Mouse (Mus musculus) neural tube, embryonic 14.5 days (tissue): Measurements from ENCODE around the gene Traf3ip3. TPM values are rescaled to one million over a fixed set of nuclear protein-coding genes. Genes with fewer than 3 reads are reported as not detected.

Experiments used
- ATAC-seq: fragments of 200-750 bp; cut with Nextera tagmentation; 2 replicates; pipeline ENCODE4 v1.8.0; 2017; ENCODE audit warnings: low read depth, mild to moderate bottlenecking, moderate TSS enrichment, moderate library complexity
- H3K27ac ChIP-seq: fragments of 300-500 bp; sonication (generic); 2 replicates; pipeline ENCODE4 v1.5.1; 2014; ENCODE audit warnings: low read depth, mild to moderate bottlenecking, control low read depth, low read length, moderate library complexity, mixed read lengths
- H3K27me3 ChIP-seq: fragments of 300-500 bp; sonication (generic); 2 replicates; pipeline ENCODE4 v1.6.1; 2014; ENCODE audit warnings: low read length; ENCODE audit not compliant: control insufficient read depth, insufficient read depth
- H3K36me3 ChIP-seq: fragments of 300-500 bp; sonication (generic); 2 replicates; pipeline ENCODE4 v1.6.1; 2014; ENCODE audit warnings: low read length, mixed read lengths; ENCODE audit not compliant: control insufficient read depth, insufficient read depth
- H3K4me1 ChIP-seq: fragments of 300-500 bp; sonication (generic); 2 replicates; pipeline ENCODE4 v1.6.1; 2014; ENCODE audit warnings: low read length; ENCODE audit not compliant: control insufficient read depth, insufficient read depth
- H3K4me2 ChIP-seq: fragments of 300-500 bp; sonication (generic); 2 replicates; pipeline ENCODE4 v1.6.1; 2014; ENCODE audit warnings: mild to moderate bottlenecking, low read depth, low read length, control low read depth
- H3K4me3 ChIP-seq: fragments of 300-500 bp; sonication (generic); 2 replicates; pipeline ENCODE4 v1.5.1; 2014; ENCODE audit warnings: low read depth, low read length, control low read depth, mixed read lengths
- H3K9ac ChIP-seq: fragments of 300-500 bp; sonication (generic); replicated peaks from 2 replicates; pipeline ENCODE4 v1.6.1; 2014; ENCODE audit warnings: low read depth, mild to moderate bottlenecking, control low read depth, low read length, mixed read lengths
- H3K9me3 ChIP-seq: fragments of 300-500 bp; sonication (generic); 2 replicates; pipeline ENCODE4 v1.6.1; 2016; ENCODE audit warnings: low read length; ENCODE audit not compliant: control insufficient read depth
- WGBS: fragments of 180-500 bp; shearing (Covaris S2); extraction: QIAGEN DNeasy Blood & Tissue Kit; methylation state at CpG from one replicate; pipeline ENCODE4 v1.1.7; 2014; 5-methylcytosine and 5-hydroxymethylcytosine counted together
- polyA plus RNA-seq: library from polyadenylated mRNA; unstranded; fragments of >200 nt; fragmentation: Nextera tagmentation; extraction: Ambion mirVana; gene quantifications from 2 replicates; pipeline ENCODE4 v1.2.1, GENCODE M21; 2014

Gene Traf3ip3
- polyA plus RNA-seq, 1 experiment from 2014 or later, result 1.1 TPM

GRCm38 (mm10) chr1:193144516-193144915, 57.0 kb downstream of the Traf3ip3 start:
- H3K9me3 ChIP-seq, result no peaks in the 10 kb centered on the region
- WGBS, result 89% methylated on average over 6 of the region's 6 CpGs
- H3K4me1 ChIP-seq, result no peaks in the 10 kb centered on the region
- H3K4me3 ChIP-seq, result no peak overlapping the region
- no peak overlapping the region for H3K27ac ChIP-seq
- no peak for ATAC-seq
- no peak overlapping the region for H3K9ac ChIP-seq
- H3K4me2 ChIP-seq, result no peak overlapping the region
- H3K36me3 ChIP-seq, result no peaks in the 10 kb centered on the region
- H3K27me3 ChIP-seq, result no peaks in the 10 kb centered on the region

GRCm38 (mm10) chr1:193142517-193143062, 58.9 kb downstream of the Traf3ip3 start:
- H3K36me3 ChIP-seq, result no peaks in the 10 kb centered on the region
- no peak overlapping the region for H3K4me3 ChIP-seq
- H3K9ac ChIP-seq, result no peak overlapping the region
- no peak overlapping the region for H3K27ac ChIP-seq
- 89% methylated on average over 8 of the region's 8 CpGs for WGBS
- H3K4me1 ChIP-seq, result no peaks in the 10 kb centered on the region
- no peaks in the 10 kb centered on the region for H3K9me3 ChIP-seq
- ATAC-seq, result no peak
- no peak overlapping the region for H3K4me2 ChIP-seq
- no peaks in the 10 kb centered on the region for H3K27me3 ChIP-seq

GRCm38 (mm10) chr1:193141118-193141517, 60.4 kb downstream of the Traf3ip3 start:
- WGBS, result 80% methylated on average over 7 of the region's 7 CpGs

GRCm38 (mm10) chr1:193138669-193139068, 62.8 kb downstream of the Traf3ip3 start:
- no peaks in the 10 kb centered on the region for H3K27me3 ChIP-seq
- no peaks in the 10 kb centered on the region for H3K4me1 ChIP-seq
- ATAC-seq, result no peak
- no peaks in the 10 kb centered on the region for H3K36me3 ChIP-seq
- H3K4me3 ChIP-seq, result no peak overlapping the region
- H3K9ac ChIP-seq, result no peak overlapping the region
- no peak overlapping the region for H3K4me2 ChIP-seq
- 54% methylated on average over 3 of the region's 3 CpGs for WGBS
- H3K27ac ChIP-seq, result no peak overlapping the region
- H3K9me3 ChIP-seq, result no peaks in the 10 kb centered on the region

More at GRCm38 (mm10) chr1:193141118-193141517, 60.4 kb downstream of the Traf3ip3 start:
- no peak overlapping the region for H3K4me3 ChIP-seq
- H3K27ac ChIP-seq, result no peak overlapping the region
- H3K9ac ChIP-seq, result no peak overlapping the region
- no peaks in the 10 kb centered on the region for H3K27me3 ChIP-seq
- H3K36me3 ChIP-seq, result no peaks in the 10 kb centered on the region
- no peaks in the 10 kb centered on the region for H3K4me1 ChIP-seq
- no peak for ATAC-seq
- H3K9me3 ChIP-seq, result no peaks in the 10 kb centered on the region
- no peak overlapping the region for H3K4me2 ChIP-seq

- Histone ChIP-seq H3K36me3 (no peaks in the 10 kb centered on the region), H3K9me3 (no peaks in the 10 kb centered on the region), H3K4me2 (no peak overlapping the region), H3K27me3 (no peaks in the 10 kb centered on the region), H3K4me1 (no peaks in the 10 kb centered on the region), H3K9ac (no peak overlapping the region), H3K27ac (no peak overlapping the region), H3K4me3 (no peak overlapping the region)
- 40% methylated on average over 7 of the region's 7 CpGs for WGBS
- no peak for ATAC-seq
Measured at GRCm38 (mm10) chr1:193138087-193138486, 63.4 kb downstream of the Traf3ip3 start.

GRCm38 (mm10) chr1:193133726-193134125, 67.8 kb downstream of the Traf3ip3 start:
- Histone ChIP-seq H3K36me3 (no peaks in the 10 kb centered on the region), H3K4me1 (peaks cover 6% of the 10 kb centered on the region), H3K4me3 (no peak overlapping the region), H3K4me2 (no peak overlapping the region), H3K27ac (no peak overlapping the region), H3K9me3 (no peaks in the 10 kb centered on the region), H3K9ac (no peak overlapping the region), H3K27me3 (no peaks in the 10 kb centered on the region)
- ATAC-seq, result no peak
- 84% methylated on average over 1 of the region's 1 CpGs for WGBS

GRCm38 (mm10) chr1:193132385-193132784, 69.1 kb downstream of the Traf3ip3 start:
- H3K4me3 ChIP-seq, result no peak overlapping the region
- no peaks in the 10 kb centered on the region for H3K36me3 ChIP-seq
- no peaks in the 10 kb centered on the region for H3K27me3 ChIP-seq
- H3K9me3 ChIP-seq, result no peaks in the 10 kb centered on the region
- peaks cover 7% of the 10 kb centered on the region for H3K4me1 ChIP-seq
- ATAC-seq, result no peak
- H3K9ac ChIP-seq, result no peak overlapping the region
- no peak overlapping the region for H3K27ac ChIP-seq
- H3K4me2 ChIP-seq, result no peak overlapping the region

- no peaks in the 10 kb centered on the region; the same call in 1 of the 2 replicates for H3K36me3 ChIP-seq
- H3K9ac ChIP-seq, result no peak overlapping the region
- H3K4me3 ChIP-seq, result no peak overlapping the region
- WGBS, result 67% methylated on average over 6 of the region's 6 CpGs
- no peaks in the 10 kb centered on the region for H3K27me3 ChIP-seq
- H3K9me3 ChIP-seq, result no peaks in the 10 kb centered on the region
- ATAC-seq, result no peak
- H3K4me2 ChIP-seq, result no peak overlapping the region
- peaks cover 7% of the 10 kb centered on the region for H3K4me1 ChIP-seq
- no peak overlapping the region for H3K27ac ChIP-seq
Measured at GRCm38 (mm10) chr1:193131311-193131948, 70.1 kb downstream of the Traf3ip3 start.

GRCm38 (mm10) chr1:193130839-193131238, 70.7 kb downstream of the Traf3ip3 start:
- Histone ChIP-seq H3K4me2 (peak overlapping the region; percentile 53), H3K27me3 (no peaks in the 10 kb centered on the region), H3K4me3 (peak overlapping the region; percentile 96; the same call in 1 of the 2 replicates), H3K4me1 (peaks cover 7% of the 10 kb centered on the region), H3K9me3 (no peaks in the 10 kb centered on the region), H3K27ac (peak overlapping the region; percentile 80; the same call in 1 of the 2 replicates), H3K9ac (peak overlapping the region; percentile 52; the same call in 1 of the 2 replicates), H3K36me3 (no peaks in the 10 kb centered on the region; the same call in 1 of the 2 replicates)
- ATAC-seq, result no peak
- 87% methylated on average over 8 of the region's 8 CpGs for WGBS
